Mouse (Mus musculus) stomach, embryonic 15.5 days (tissue): ENCODE data around the gene Sult5a1. TPM values are rescaled to one million over a fixed set of nuclear protein-coding genes. Genes with fewer than 3 reads are reported as not detected.

ENCODE experiments used
- ATAC-seq: fragments of 200-750 bp; cut with Nextera tagmentation; 2 replicates; pipeline ENCODE4 v1.8.0; 2017; ENCODE audit warnings: low read depth, moderate number of reproducible peaks, moderate TSS enrichment; ENCODE audit not compliant: insufficient read depth, low FRiP score
- H3K27ac ChIP-seq: fragments of 300-500 bp; sonication (generic); 2 replicates; pipeline ENCODE4 v1.5.1; 2015; ENCODE audit warnings: mild to moderate bottlenecking, inconsistent platforms
- H3K27me3 ChIP-seq: fragments of 300-500 bp; sonication (generic); replicated peaks from 2 replicates; pipeline ENCODE4 v1.6.1; 2015; ENCODE audit warnings: inconsistent platforms
- H3K36me3 ChIP-seq: fragments of 300-500 bp; sonication (generic); 2 replicates; pipeline ENCODE4 v1.6.1; 2015; ENCODE audit warnings: inconsistent platforms
- H3K4me1 ChIP-seq: fragments of 300-500 bp; sonication (generic); 2 replicates; pipeline ENCODE4 v1.6.1; 2015; ENCODE audit warnings: inconsistent platforms
- H3K4me2 ChIP-seq: fragments of 300-500 bp; sonication (generic); 2 replicates; pipeline ENCODE4 v1.6.1; 2015; ENCODE audit warnings: mild to moderate bottlenecking, inconsistent platforms
- H3K4me3 ChIP-seq: fragments of 300-500 bp; sonication (generic); replicated peaks from 2 replicates; pipeline ENCODE4 v1.5.1; 2015; ENCODE audit warnings: inconsistent platforms
- H3K9ac ChIP-seq: fragments of 300-500 bp; sonication (generic); 2 replicates; pipeline ENCODE4 v1.6.1; 2015; ENCODE audit warnings: inconsistent platforms
- H3K9me3 ChIP-seq: fragments of 300-500 bp; sonication (generic); 2 replicates; pipeline ENCODE4 v1.6.1; 2016; ENCODE audit warnings: inconsistent platforms
- WGBS: fragments of 180-500 bp; shearing (Covaris S2); methylation state at CpG from one replicate; pipeline ENCODE4 v1.1.7; 2015; 5-methylcytosine and 5-hydroxymethylcytosine counted together
- microRNA-seq: library from miRNA; unstranded; fragments of <30 nt; microRNA quantifications from one replicate; pipeline ENCODE4, GENCODE M21; 2016
- polyA plus RNA-seq: library from polyadenylated mRNA; unstranded; fragments of >200 nt; fragmentation: Nextera tagmentation; extraction: Ambion mirVana; gene quantifications from 2 replicates; pipeline ENCODE4 v1.2.1, GENCODE M21; 2015

Gene Sult5a1
- polyA plus RNA-seq, 1 experiment from 2014 or later, result 15.6 TPM

GRCm38 (mm10) chr8:123097786-123098584 is 60.1 kb downstream of the Sult5a1 start:
- Histone ChIP-seq H3K36me3 (peaks cover 29% of the 10 kb centered on the region), H3K27me3 (no peaks in the 10 kb centered on the region), H3K4me2 (no peak overlapping the region), H3K4me1 (no peaks in the 10 kb centered on the region), H3K9me3 (no peaks in the 10 kb centered on the region), H3K4me3 (no peak overlapping the region), H3K27ac (no peak overlapping the region), H3K9ac (no peak overlapping the region)
- WGBS, result 82% methylated on average over 12 of the region's 12 CpGs
- no peak for ATAC-seq

- no peak overlapping the region for H3K4me2 ChIP-seq
- no peaks in the 10 kb centered on the region for H3K4me1 ChIP-seq
- ATAC-seq, result no peak
- H3K4me3 ChIP-seq, result no peak overlapping the region
- no peak overlapping the region for H3K27ac ChIP-seq
- peaks cover 30% of the 10 kb centered on the region for H3K36me3 ChIP-seq
- no peak overlapping the region for H3K9ac ChIP-seq
- H3K9me3 ChIP-seq, result no peaks in the 10 kb centered on the region
- WGBS, result 86% methylated on average over 11 of the region's 11 CpGs
- H3K27me3 ChIP-seq, result no peaks in the 10 kb centered on the region
Observed at GRCm38 (mm10) chr8:123097216-123097615, 60.9 kb downstream of the Sult5a1 start.

Small RNAs within 50 kb of the gene (microRNA-seq; reads per million reads assigned to microRNA genes)
- gene Mir7079 (not detected), gene Mir7080 (not detected)

Other genes with a start within 250 kb of the Sult5a1 start
- 63.9 and 67.3 TPM in 2 replicates for gene Ankrd11, start 116.0 kb downstream of the Sult5a1 start, polyA plus RNA-seq
- 48.2 and 50.7 TPM in 2 replicates for gene Spg7, start 95.4 kb downstream of the Sult5a1 start, polyA plus RNA-seq
- 1,122 and 1,488 TPM in 2 replicates for gene Rpl13, start 56.0 kb downstream of the Sult5a1 start, polyA plus RNA-seq
- gene Cpne7, start 40.9 kb downstream of the Sult5a1 start, polyA plus RNA-seq, result 2.0 and 2.3 TPM in 2 replicates
- 2.0 and 3.9 TPM in 2 replicates for gene Dpep1, start 27.9 kb upstream of the Sult5a1 start, polyA plus RNA-seq
- gene Chmp1a, start 54.4 kb upstream of the Sult5a1 start, polyA plus RNA-seq, result 135 and 150 TPM in 2 replicates
- gene Spata33, start 54.5 kb upstream of the Sult5a1 start, polyA plus RNA-seq, result 3.0 and 3.1 TPM in 2 replicates
- 28.8 and 30.6 TPM in 2 replicates for gene Cdk10, start 66.5 kb upstream of the Sult5a1 start, polyA plus RNA-seq
- gene Spata2l, start 77.9 kb upstream of the Sult5a1 start, polyA plus RNA-seq, result 5.0 and 5.8 TPM in 2 replicates
- gene Zfp276, start 95.9 kb upstream of the Sult5a1 start, polyA plus RNA-seq, result 19.8 and 21.0 TPM in 2 replicates
- gene Vps9d1, start 96.0 kb upstream of the Sult5a1 start, polyA plus RNA-seq, result 20.5 and 22.5 TPM in 2 replicates
- gene Fanca, start 160.3 kb upstream of the Sult5a1 start, polyA plus RNA-seq, result 20.9 and 22.8 TPM in 2 replicates
- 5.4 and 5.9 TPM in 2 replicates for gene Spire2, start 174.4 kb upstream of the Sult5a1 start, polyA plus RNA-seq
- gene Tcf25, start 215.4 kb upstream of the Sult5a1 start, polyA plus RNA-seq, result 159 and 182 TPM in 2 replicates
- not detected in 2 replicates for gene Mc1r, start 248.8 kb upstream of the Sult5a1 start, polyA plus RNA-seq